Mouse (Mus musculus): ENCODE data around the gene Tmem8. TPM values are rescaled to one million over a fixed set of nuclear protein-coding genes. Genes with fewer than 3 reads are reported as not detected.
"Not testable (repeated sequence)": the region's sequence is repeated elsewhere in the genome, so short reads cannot be mapped to it uniquely, and the experiment has no call there.

Gene Tmem8
- total RNA-seq (2021): 10 to 100 TPM; 11.0 to 11.3 TPM
- long read RNA-seq, experiment 1, partial matches to known transcripts: 3 of 12 reads
- long read RNA-seq, experiment 1, other reads (novel, unspliced or antisense): 6 of 12 reads
- long read RNA-seq, experiment 2, transcript Tmem8-201 (13 exons, 3,464 nt): major isoform, 6 of 17 reads
- long read RNA-seq, experiment 2, partial matches to known transcripts: 5 of 17 reads
- long read RNA-seq, experiment 2, other reads (novel, unspliced or antisense): 6 of 17 reads

GRCm38 (mm10) chr17:26113181-26113948, at the start of gene Tmem8:
Gene Tmem8 (plus strand): TSS chr17:26113299.
- peak; percentile 41 to 51 for DNase-seq (ENCODE audit: low spot score in 2 of 2)

GRCm38 (mm10) chr17:26064916-26065315, 48.2 kb upstream of the Tmem8 start:
- DNase-seq (ENCODE audit: low spot score in 2 of 2): no peak

GRCm38 (mm10) chr17:26066488-26067020, 46.5 kb upstream of the Tmem8 start:
- no peak for DNase-seq (ENCODE audit: low spot score in 2 of 2)

GRCm38 (mm10) chr17:26068024-26068830, 44.9 kb upstream of the Tmem8 start:
- DNase-seq (ENCODE audit: low spot score in 2 of 2): no peak

- peak; percentile 80 to 82 for DNase-seq (ENCODE audit: low spot score in 2 of 2)
Observed at GRCm38 (mm10) chr17:26068831-26069739, 44.0 kb upstream of the Tmem8 start, which contains the start of gene Rab11fip3. Gene Rab11fip3 (minus strand): TSS chr17:26069555.

- no peak for DNase-seq (ENCODE audit: low spot score in 2 of 2)
Observed at GRCm38 (mm10) chr17:26070136-26070535, 43.0 kb upstream of the Tmem8 start.

- DNase-seq (ENCODE audit: low spot score in 2 of 2): no peak
Observed at GRCm38 (mm10) chr17:26075246-26075645, 37.9 kb upstream of the Tmem8 start.

GRCm38 (mm10) chr17:26078851-26079250, 34.2 kb upstream of the Tmem8 start:
- DNase-seq (ENCODE audit: low spot score in 2 of 2): no peak

GRCm38 (mm10) chr17:26080867-26081266, 32.2 kb upstream of the Tmem8 start:
- DNase-seq (ENCODE audit: low spot score in 2 of 2): no peak

GRCm38 (mm10) chr17:26087059-26087564, 26.0 kb upstream of the Tmem8 start:
- DNase-seq (ENCODE audit: low spot score in 2 of 2): no peak

- peak; percentile 86 to 91 for DNase-seq (ENCODE audit: low spot score in 2 of 2)
Observed at GRCm38 (mm10) chr17:26089905-26090632, 23.0 kb upstream of the Tmem8 start, which contains the start of gene Decr2. Gene Decr2 (minus strand): TSS chr17:26090337.

GRCm38 (mm10) chr17:26094531-26095110, 18.5 kb upstream of the Tmem8 start:
- no peak for DNase-seq (ENCODE audit: low spot score in 2 of 2)

GRCm38 (mm10) chr17:26095121-26095740, 17.9 kb upstream of the Tmem8 start, which contains the start of gene Nme4:
Gene Nme4 (minus strand): TSS chr17:26095602.
- peak; percentile 56 to 59 for DNase-seq (ENCODE audit: low spot score in 2 of 2)

- no peak for DNase-seq (ENCODE audit: low spot score in 2 of 2)
Observed at GRCm38 (mm10) chr17:26098461-26098860, 14.6 kb upstream of the Tmem8 start.

GRCm38 (mm10) chr17:26099316-26099715, 13.8 kb upstream of the Tmem8 start:
- DNase-seq (ENCODE audit: low spot score in 2 of 2): not testable (repeated sequence)

- DNase-seq (ENCODE audit: low spot score in 2 of 2): no peak
Observed at GRCm38 (mm10) chr17:26100166-26100565, 12.9 kb upstream of the Tmem8 start.

- DNase-seq (ENCODE audit: low spot score in 2 of 2): no peak
Observed at GRCm38 (mm10) chr17:26101478-26101877, 11.6 kb upstream of the Tmem8 start.

GRCm38 (mm10) chr17:26105619-26106018, 7.5 kb upstream of the Tmem8 start:
- DNase-seq (ENCODE audit: low spot score in 2 of 2): no peak
